Mouse (Mus musculus) heart, adult 2 months (tissue): ENCODE data around the gene Rab30.

Experiments
- CTCF ChIP-seq: fragments of 200-600 bp; IDR thresholded peaks from 2 replicates; pipeline ENCODE4 v1.8.1; 2022; ENCODE audit warnings: antibody characterized with exemption, mild to moderate bottlenecking, moderate library complexity
- EP300 ChIP-seq: fragments of 200-500 bp; IDR thresholded peaks from 2 replicates; pipeline ENCODE4 v1.6.1; 2011; ENCODE audit warnings: low read depth, low read length, control low read depth; ENCODE audit not compliant: insufficient read depth
- POLR2A ChIP-seq: fragments of 200-500 bp; IDR thresholded peaks from 2 replicates; pipeline ENCODE4 v1.6.1; 2011; ENCODE audit warnings: mild to moderate bottlenecking, low read depth, low read length, control low read depth; ENCODE audit not compliant: insufficient read depth

- TF ChIP-seq EP300: no peak
- no peak for TF ChIP-seq CTCF
- TF ChIP-seq POLR2A: no peak
Observed at GRCm38 (mm10) chr7:92871596-92871995, 130.2 kb downstream of the Rab30 start.
